ENCODE assay signal across 1 mouse cellular context in genomic region chr3:107260956-107261850, GRCm38 (mm10).
TF ChIP-seq lines count a peak whose summit lies in the region.

No protein-coding gene starts in this region.

TF ChIP-seq in C2C12, 6 proteins besides CTCF, POLR2A, EP300 and RAD21:
- TF ChIP-seq MYOD1 (IDR thresholded peaks at IDR 0.05; ENCODE audit: control insufficient read depth, insufficient read length, low read depth), result peak; percentile 19
- no peak for TF ChIP-seq MAX (IDR thresholded peaks at IDR 0.05)
